Mouse (Mus musculus): ENCODE results near the gene Zfp273.

DNA sequence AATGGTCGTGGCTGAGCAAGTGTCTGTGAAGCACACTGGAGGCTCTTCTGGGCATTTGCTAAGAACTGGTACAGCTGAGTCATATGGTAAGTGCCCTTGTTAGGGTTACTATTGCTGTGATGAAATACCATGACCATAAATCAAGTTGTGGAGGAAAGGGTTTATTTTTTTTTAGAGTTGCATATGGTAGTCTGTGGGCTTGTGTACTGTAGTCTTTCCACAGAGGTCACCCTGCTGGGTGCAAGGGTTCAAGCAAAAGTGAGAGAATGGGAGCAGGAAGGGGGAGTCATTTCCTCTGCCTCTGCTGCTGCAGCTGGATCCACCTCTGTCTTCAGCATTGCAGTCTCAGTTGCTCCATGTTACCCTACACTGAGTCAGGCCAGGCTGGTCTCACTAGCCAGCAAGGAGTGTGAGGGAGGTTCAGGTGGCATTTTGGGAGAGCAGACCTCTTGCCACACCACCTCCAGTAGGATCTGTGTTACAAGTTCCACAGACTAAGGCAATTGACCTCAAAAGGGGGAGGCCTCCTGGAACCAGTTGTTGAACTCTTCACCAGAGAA, 1.8 kb upstream of the Zfp273 start:
- TF ChIP-seq POLR2A (IDR thresholded peaks at IDR 0.05; ENCODE audit: borderline replicate concordance, insufficient read depth, low read length) (no peak), CTCF (IDR thresholded peaks at IDR 0.05; ENCODE audit: borderline replicate concordance, insufficient read depth, low read depth, low read length) (no peak)
